Mouse (Mus musculus) lung, adult 2 months (tissue): Measurements from ENCODE around the gene Ust.
A peak's percentile ranks its signal among the peaks of the same experiment; 100 is the strongest.

Source experiments
- CTCF ChIP-seq: fragments of 200-500 bp; IDR thresholded peaks from 2 replicates; pipeline ENCODE4 v1.5.1; 2011; ENCODE audit warnings: mild to moderate bottlenecking, low read length, control low read depth; ENCODE audit not compliant: insufficient read depth
- POLR2A ChIP-seq: fragments of 200-500 bp; IDR thresholded peaks from 2 replicates; pipeline ENCODE4 v1.6.1; 2011; ENCODE audit warnings: low read depth, mild to moderate bottlenecking, control low read depth, low read length, borderline replicate concordance; ENCODE audit errors: extremely low read depth

DNA sequence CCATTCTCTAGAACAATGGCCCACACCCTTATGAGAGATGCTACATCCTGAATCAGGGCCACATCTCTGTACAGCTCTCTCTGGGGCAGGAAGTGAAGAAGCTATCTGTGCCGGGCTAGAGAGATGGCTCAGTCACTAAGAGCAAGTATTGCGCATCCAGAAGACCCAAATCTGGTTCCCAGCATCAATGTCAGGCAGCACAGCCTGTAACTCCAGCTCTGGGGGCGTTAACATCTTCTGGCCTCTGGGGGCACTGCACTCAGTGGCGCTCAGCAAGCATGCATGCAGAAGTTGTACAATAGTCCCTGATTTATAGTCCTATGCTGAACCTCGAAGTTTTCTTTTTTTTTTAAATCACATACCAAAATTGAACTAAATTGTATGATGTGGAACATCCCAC is 341.0 kb downstream of the Ust start:
- TF ChIP-seq CTCF = 0 out of 2 replicates have a peak, but pooled peaks have one; percentile 6
- TF ChIP-seq POLR2A = no peak
